Mouse (Mus musculus): Measurements from ENCODE around the gene Ifit3.

DNA sequence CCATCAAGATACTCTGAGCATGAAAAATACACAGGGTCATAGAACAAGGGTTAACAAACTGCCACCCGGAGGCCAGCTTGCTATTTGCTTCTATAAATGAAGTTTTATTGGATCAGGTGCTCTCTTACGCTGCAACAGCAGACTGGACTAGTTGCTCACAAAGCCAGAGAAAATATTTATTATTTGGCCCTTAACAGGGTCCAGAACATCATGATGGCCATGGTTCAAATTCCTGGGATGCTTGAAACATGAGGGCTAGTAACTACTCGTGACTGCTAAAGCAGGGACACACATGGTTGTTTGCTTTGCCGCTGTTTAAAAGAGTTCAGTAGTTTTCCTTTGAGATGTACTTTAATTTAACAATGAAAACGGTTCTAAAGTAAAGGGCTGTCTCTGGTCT lies 31.4 kb upstream of the Ifit3 start:
- TF ChIP-seq POLR2A (IDR thresholded peaks at IDR 0.05; ENCODE audit: borderline replicate concordance, extremely low read depth, low read depth, low read length) (no peak), CTCF (IDR thresholded peaks at IDR 0.05; ENCODE audit: insufficient read depth, low read length) (no peak)
